Mouse (Mus musculus): ENCODE measurements at regions not wholly inside any gene's neighbourhood (a gene's known extent, or its start where the extent isn't known, plus 50 kb on each side); places are given as distances from the start of the nearest gene placed in this dataset.

GRCm38 (mm10) chr1:168908192-168908591, 476.1 kb upstream of the Pbx1 start:
- TF ChIP-seq CTCF (IDR thresholded peaks at IDR 0.05; ENCODE audit: low read depth, low read length) (no peak), POLR2A (IDR thresholded peaks at IDR 0.05; ENCODE audit: borderline replicate concordance, low read depth, low read length) (no peak)
